Mouse (Mus musculus) frontal cortex, postnatal 36 days (tissue): ENCODE measurements around the gene Zfp689.
"Not testable (repeated sequence)": the region's sequence is repeated elsewhere in the genome, so short reads cannot be mapped to it uniquely, and the experiment has no call there.

Experiments
- DNase-seq, 2 experiments: peaks; one replicate each; pipeline ENCODE4 v3.0.0; 2022; ENCODE audit warnings: low spot score in 2 of 2

The Zfp689 gene

DNA sequence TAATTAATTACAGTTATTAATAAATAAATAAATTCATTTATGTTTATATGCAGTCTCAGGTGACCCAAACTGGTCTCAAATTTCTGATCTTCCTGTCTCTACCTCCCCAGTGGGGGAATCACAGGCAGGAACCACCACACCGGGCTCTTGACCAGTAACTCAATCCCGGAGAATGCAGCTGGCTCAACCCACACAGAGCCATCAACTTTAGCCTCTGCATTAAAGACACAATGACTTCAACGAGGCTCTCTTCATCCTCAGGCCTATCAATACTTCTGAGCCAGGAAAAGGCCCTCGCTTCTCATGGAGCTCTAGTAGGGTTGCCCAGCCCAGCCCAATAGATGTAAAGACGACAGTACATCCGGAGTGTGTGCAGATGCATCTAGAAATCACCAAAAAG is 44.9 kb downstream of the Zfp689 start:
- DNase-seq = not testable (repeated sequence)

- no peak for DNase-seq
Measured at GRCm38 (mm10) chr7:127402980-127403379, 46.0 kb downstream of the Zfp689 start.

DNA sequence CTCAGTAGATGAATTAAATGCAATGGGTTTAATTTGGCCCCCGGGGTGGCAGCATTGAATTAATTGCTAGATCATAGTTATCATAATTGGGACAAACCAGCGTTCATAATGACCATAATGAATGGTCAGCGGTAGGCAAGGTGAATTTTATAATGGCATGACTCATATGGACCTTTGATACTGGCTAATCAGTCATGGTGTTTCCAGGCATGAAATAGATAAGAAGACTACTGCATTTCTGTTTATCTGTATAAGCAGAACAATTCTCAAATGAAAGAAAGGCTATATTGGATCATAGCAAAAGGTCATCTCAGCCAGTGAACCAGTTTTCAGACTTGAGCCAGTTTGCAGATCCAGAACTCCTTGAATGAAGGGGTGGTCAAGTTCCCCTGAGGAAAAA is 48.6 kb downstream of the Zfp689 start:
- no peak for DNase-seq

DNA sequence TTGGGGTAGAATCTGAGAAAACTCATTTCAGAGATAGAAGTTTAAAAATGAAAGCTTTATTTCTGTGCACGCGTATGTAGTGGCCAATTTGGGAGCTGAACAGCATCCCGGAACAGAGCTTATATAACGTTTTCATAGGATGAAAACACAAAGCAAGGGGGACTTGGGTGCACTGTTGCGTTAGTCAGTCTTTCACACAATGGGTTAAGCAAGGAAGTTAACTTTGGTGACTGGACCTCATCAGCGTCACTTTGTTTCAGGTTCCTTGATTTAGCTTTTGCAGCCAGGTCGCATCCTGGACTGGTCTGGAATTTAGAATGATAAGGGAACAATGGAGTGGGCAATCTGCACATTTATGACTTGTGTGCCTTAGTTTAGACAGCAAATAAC is 55.0 kb downstream of the Zfp689 start:
- DNase-seq = no peak

DNA sequence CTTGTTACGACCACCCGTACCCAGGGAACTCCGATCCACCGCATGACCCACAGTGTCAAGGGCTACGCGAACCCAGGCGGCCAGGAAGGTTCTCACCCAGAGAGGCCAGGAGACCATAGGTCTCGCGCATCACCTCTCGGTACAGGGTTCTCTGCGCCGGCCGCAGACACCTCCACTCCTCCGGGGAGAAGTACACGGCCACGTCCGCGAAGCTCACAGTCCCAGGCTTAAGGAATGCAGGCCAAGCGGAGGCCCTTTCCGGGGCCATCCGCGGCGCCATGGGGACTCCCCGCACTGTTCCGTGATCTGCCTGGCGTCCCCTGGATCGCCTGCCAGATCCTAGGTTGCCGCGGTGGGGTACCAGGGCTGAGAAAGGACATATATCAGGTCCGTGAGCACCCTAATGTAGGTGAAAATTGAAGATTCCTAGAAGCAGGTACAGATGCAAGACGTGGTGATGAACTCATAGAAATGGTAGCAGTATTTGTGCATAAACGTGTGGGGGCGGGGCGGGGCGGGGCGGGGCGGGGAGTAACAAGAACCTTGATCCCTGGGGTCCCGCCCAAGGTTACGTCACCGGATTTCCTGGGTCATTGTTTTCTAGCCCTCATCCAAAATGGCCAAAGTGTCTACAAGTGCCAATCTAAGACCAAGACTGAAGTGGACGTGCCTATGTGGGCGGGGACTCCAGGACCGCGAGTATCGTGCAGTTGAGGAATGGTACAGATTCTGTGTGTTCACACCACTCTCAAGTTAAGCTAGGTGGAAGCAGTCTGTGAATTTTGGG is 55.6 kb downstream of the Zfp689 start, which contains the start of gene E430018J23Rik:
TSS of gene E430018J23Rik (minus strand) at position 473 of the 787 bp plus-strand sequence.
- DNase-seq = peak; percentile 95 to 99

DNA sequence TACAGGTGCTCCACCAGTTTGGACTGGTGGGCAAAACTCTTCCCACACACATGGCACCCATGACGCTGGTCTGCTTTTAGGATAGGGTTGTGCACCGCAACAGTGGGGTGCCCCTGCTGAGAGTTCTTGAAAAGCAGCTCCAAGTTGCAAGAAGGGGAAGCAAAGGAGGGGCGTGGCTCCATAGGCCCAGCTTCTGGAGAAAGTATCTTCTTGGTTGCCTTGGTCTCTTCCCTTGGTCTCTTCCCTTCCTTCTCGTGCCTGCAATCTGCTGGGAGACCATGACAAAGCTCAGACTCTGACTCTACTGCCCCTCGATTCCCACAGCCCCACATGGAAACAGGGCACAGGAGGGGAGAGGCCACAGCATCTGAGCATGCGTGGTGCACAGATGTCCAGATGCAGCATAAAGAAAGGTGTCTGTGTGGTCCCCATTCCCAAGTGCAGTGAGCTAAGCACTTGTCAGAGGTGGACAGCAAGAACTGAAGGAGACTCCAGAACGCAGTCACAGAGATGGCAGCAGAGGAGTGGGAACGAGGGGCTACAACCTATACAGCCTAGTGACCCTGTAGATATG is 56.6 kb downstream of the Zfp689 start:
- DNase-seq = no peak
